Mouse (Mus musculus): ENCODE results near the gene Rassf7.

Rassf7 gene

DNA sequence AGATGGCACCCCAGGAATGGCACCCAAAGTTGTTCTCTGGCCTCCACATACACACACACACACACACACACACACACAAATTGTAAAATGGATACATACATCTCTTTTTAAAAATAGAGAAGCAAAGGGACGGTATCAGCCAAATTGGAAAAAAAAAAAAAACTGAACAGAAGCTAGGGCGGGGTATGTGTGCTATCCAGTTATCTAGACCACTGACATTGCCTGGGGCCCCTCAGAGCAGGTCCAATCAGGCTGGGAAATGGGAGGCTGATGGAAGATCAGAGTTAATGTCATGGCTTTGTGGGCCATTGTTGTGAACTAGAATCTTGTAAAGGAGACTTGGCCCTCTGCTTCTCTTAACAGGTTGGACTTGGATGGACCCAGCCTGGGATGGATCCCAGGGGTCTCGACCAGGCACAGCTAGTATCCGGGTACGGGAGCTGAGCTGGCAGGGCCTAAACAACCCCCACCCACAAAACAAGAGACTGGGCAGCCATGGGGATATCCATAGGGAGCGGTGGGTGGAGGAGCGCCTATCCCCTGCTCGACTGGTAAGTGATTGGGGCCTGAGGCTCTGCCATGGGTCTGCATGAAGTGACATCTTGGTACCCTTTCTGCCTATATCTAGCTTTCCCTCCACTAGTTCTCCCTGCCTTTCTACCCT, 18.9 kb upstream of the Rassf7 start:
- no peak for DNase-seq (ENCODE audit: low spot score in 2 of 2)

GRCm38 (mm10) chr7:141198121-141198520, 17.5 kb upstream of the Rassf7 start:
- no peak for DNase-seq (ENCODE audit: low spot score in 2 of 2)

GRCm38 (mm10) chr7:141204546-141204945, 11.1 kb upstream of the Rassf7 start:
- DNase-seq (ENCODE audit: low spot score in 2 of 2), result no peak

DNA sequence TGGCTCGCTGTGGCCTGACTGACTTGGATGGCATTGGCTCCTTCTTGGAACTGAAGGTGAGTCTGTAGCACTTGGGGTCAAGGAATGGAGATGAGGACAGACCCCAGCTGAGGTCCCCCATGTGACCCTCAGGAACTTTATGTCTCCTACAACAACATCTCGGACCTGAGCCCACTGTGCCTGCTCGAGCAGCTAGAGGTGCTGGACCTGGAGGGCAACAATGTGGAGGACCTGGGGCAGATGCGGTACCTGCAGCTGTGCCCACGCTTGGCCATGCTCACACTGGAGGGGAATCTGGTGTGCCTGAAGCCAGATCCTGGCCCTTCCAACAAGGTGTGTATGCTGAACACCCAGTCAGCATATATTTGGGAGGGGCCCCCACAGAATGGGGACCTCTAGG, 10.2 kb upstream of the Rassf7 start:
- no peak for DNase-seq (ENCODE audit: low spot score in 2 of 2)

DNA sequence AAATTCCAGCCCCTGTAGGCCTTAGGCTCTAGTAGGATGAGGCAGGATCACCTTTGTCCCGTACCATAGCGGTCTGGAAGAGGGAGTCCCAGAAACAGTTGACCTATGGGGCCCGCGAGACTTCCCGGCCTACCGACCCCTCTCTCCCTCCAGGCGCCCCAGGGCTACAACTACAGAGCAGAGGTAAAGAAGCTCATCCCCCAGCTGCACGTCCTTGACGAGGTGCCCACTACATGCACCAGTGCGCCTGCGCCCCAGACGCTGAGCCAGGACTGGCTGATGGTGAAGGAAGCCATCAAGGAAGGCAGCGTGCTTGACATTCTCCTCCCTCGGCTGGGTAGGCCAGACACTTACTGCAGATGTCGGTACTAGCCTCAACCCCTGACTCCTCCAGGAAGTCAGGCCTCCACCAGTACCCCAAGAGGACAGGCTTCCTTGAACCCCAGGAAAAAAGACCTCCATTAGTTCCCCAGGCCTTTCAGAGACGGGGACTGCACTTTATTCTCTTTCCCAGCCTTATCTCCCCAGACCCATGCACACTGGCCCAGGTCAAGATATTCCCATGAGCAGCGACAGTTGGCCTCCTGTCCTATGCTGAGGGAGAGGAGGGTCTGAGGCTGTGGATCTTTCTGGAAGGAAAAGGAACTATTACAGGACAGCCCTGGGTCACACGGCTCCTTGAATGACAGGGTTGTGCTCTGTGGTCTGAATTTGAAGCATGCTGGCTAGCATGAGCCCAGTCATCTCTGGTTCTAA, 9.3 kb upstream of the Rassf7 start:
- no peak for DNase-seq (ENCODE audit: low spot score in 2 of 2)

DNA sequence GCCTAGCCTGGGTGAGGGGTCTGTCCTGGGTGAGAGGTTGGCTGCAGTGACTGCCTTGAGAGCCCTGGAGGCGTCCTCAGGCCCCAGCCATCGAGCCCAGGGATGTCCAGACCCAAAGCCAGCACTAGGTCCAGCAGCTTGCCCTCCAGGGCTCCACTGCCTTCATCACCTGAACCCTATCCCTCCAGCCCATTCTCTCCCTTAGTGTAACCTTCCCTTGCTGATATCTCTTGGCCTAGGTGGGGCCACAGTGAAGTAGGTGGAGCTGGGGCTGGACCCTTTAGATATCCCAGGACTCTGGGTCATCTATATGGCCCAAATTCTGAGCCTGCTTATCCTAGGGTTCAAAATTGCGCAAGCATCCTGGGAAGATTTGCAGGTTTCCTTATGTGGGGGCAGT, 6.1 kb upstream of the Rassf7 start:
- DNase-seq (ENCODE audit: low spot score in 2 of 2), result no peak

- DNase-seq (ENCODE audit: low spot score in 2 of 2), result no peak
These were observed 5.5 kb upstream of the Rassf7 start for GRCm38 (mm10) chr7:141210137-141210536.

DNA sequence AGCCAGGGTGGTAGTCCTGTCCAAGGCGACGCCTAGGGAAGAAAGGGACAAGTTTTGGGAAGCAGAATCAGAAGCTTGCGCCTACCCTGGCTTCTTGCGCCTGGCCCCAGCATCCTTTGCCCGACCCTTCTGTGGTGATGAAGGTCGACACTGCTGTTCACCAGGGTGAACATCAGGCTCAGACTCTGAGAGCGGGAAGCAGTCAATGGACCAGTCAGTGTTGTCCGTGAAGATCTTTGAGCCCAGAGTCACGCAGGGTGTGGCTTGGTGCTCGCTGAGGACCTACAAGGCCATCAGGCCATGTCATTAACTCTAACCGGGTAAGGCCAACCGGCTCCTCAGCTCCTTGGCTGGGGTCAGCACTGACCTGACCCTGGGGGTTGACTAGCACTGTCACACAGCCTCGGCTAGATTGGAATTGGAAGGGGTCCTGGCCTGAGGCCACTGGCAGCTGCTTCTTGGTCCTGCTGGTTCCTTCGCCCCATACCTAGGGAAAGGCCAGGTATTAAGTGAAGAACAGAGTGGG, 5.0 kb upstream of the Rassf7 start:
- no peak for DNase-seq (ENCODE audit: low spot score in 2 of 2)

DNA sequence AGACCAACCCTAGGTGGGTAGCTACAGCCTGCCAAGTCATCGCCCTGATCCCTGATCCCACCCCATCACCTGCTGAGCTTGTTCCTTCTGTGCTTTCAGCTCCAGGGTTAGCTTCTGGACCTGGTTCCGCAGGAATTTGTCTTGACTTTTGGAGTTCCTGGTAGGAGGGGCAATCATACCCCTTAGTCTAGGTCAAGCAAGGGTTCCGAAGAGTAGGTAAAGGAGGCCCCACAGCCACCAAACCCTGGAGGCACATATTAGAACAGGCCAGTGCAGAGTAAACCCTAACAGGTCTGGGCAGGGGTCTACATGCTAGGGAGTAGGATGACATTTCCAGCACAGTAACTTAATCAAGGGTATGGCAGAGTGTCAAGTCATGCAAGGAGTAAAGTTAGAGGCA, 2.5 kb upstream of the Rassf7 start:
- no peak for DNase-seq (ENCODE audit: low spot score in 2 of 2)

GRCm38 (mm10) chr7:141213605-141214235, 1.9 kb upstream of the Rassf7 start, which contains the start of gene Lmntd2:
TSS of gene Lmntd2 (minus strand) at chr7:141214080.
- DNase-seq (ENCODE audit: low spot score in 2 of 2), result no peak

GRCm38 (mm10) chr7:141214310-141214709, 1.4 kb upstream of the Rassf7 start:
- DNase-seq (ENCODE audit: low spot score in 2 of 2), result no peak

GRCm38 (mm10) chr7:141215880-141216733, 447 bp downstream of the Rassf7 start:
- no peak for DNase-seq (ENCODE audit: low spot score in 2 of 2)

DNA sequence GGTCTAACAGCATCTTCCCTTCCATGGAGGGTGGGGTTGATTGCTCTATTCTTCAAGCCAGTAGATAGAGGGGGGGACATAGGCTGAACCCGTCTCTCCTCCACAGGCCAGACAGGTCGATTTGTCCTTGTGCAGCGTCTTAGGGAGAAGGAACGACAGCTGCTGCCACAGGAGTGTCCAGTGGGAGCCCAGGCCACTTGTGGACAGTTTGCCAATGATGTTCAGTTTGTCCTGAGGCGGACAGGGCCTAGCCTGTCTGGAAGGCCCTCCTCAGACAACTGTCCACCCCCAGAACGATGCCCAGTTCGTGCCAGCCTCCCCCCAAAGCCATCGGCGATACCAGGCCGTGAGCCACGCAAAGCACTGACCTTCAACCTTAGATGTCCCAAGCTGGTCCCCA, 1.2 kb downstream of the Rassf7 start:
- no peak for DNase-seq (ENCODE audit: low spot score in 2 of 2)

DNA sequence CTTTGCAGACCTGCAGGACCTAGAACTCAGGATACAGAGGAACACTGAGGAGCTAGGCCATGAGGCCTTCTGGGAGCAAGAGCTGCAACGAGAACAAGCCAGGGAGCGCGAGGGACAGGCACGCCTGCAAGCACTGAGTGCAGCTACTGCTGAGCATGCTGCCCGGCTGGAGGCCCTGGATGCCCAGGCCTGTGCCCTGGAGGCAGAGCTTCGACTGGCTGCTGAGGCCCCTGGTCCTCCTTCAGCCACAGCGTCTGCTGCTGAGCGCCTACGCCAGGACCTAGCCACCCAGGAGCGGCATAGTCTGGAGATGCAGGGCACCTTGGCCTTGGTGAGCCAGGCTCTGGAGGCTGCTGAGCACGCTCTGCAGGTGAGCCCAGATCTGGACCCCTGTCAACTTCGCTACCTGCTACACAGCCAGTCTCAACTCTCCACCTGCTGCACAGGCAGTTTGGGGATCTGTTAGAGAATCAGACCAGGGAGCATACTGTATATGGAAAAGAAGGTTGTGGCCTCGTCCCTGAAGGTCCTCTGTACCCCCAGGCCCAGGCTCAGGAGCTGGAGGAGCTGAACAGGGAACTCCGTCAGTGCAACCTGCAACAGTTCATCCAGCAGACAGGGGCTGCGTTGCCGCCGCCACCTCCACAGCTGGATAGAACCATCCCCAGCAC, 1.8 kb downstream of the Rassf7 start:
- no peak for DNase-seq (ENCODE audit: low spot score in 2 of 2)

DNA sequence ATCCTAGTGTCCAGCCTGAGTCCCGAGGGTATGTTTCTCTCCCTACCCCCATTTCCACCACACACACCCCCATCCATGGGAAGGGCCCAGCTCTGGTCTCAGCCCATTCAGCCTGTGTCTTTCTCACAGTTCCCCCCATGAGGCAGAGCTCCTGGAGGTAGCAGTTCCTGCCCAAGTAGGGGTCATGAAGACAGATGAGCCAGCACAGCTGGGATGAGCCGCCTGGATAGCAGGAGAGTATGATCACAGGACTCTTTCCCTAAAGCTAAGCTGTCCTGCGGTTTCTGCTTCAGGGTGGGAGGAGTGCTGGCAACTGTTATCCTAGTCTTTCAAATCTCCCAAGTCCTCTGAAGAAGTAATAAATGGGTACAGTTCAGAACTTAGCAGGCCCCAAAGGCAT, 2.5 kb downstream of the Rassf7 start:
- DNase-seq (ENCODE audit: low spot score in 2 of 2), result no peak

GRCm38 (mm10) chr7:141218557-141219133, 3.0 kb downstream of the Rassf7 start:
- no peak for DNase-seq (ENCODE audit: low spot score in 2 of 2)

DNA sequence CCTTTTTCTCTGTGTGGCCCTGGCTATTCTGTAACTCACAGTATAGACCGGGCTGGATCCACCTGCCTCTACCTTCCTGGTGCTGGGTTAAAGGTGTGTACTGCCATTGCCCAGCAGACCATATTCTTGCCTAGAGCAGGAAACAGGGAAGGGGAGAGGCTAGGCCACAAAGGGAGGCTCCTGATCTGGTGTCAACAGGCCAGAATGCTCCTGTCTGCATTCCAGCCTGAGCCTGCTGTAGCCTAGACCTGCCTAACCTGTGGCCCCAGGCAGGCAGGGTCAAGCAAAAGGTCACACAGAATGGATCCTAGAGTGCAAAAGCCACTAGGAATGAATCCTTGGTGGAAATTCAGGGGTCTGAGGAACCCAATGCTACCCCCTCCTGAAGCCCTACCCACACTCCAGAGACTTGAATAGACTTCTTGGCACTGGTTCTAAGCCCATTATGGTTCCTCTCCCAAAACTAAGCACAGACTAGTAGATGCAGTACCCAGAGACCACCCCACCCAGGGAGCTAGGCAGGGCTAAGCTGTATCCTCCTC, 4.0 kb downstream of the Rassf7 start:
- DNase-seq (ENCODE audit: low spot score in 2 of 2), result no peak

DNA sequence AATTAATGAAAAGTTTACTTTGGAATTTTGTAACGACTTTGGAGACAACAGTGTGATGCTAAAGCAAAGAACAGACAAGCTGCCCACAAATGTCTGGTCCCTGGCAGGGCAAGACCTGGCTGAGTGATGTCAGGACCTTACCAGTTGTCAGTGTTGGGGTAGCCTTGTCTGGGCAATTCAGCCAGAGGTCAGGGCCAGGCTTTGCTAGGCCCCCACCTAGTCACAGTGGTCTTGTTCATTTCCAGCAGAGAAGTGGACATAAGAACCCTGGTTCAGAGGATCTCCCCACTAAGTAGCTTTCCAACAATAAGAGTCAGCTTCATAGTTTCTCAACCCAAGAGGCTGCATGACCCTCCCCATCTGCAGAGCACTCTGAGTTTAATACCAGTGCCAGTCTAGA, 4.7 kb downstream of the Rassf7 start:
- no peak for DNase-seq (ENCODE audit: low spot score in 2 of 2)

DNA sequence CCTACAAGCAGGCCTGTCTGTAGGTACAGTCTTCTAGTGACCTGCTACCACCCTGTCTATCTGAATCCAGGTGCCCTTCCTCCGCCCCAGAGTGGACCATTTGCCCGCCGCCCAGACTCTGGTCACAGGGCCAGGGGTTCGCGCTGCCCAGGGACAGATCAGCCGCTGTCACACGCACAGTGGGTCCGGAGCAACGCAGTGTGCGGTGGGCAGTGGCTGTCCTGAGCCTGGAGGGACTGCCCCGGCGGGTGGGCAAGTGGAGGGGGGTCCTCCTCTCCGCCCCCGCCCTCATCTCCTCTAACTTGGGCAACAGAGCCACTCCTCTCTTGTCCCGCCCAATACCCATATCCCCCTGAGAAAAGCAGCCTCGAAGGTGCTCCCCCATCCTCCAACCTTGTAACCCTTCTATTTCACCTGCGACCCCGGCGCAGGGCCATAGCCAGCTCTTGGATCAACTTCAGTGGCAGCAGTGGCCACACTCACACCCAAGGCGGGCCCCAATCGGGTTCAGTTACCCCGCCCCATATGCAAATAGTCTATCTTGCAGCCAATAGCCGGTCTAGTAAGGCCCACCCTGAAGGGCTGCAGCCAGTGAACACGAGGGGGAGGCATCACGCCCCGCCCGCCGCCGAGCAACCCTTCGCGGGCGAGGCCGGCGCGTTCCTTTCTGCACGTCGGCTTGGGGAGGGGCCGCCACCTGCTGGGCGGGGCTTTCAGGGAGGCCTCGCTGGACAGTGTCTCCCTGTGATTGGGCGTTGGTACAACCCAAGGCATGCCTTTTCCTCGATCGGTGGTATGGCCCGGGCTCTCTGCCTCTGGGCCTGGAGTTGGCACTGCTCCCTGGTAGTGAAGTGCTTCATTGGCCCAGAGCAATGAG, 5.8 kb downstream of the Rassf7 start:
- peak; percentile 90 to 95 for DNase-seq (ENCODE audit: low spot score in 2 of 2)

DNA sequence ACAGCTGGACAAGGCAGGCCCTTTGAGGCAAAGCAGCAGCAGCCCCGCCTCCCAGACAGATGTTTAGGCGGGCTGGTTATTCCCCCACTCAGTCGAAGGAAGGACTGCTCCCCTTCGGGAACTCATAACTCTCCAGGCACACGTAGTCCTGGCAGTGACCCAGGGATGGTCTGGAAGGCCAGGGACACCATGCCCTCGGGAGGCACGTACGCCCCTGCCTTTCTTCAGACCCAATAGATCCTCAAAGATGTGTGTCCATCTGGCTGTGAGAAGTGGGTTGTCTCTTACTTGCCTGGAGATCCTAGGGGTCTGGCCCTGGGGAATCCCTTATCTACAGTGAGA, 6.4 kb downstream of the Rassf7 start:
- no peak for DNase-seq (ENCODE audit: low spot score in 2 of 2)
